ENCODE assay signal across 8 mouse cellular contexts in the genomic region with DNA sequence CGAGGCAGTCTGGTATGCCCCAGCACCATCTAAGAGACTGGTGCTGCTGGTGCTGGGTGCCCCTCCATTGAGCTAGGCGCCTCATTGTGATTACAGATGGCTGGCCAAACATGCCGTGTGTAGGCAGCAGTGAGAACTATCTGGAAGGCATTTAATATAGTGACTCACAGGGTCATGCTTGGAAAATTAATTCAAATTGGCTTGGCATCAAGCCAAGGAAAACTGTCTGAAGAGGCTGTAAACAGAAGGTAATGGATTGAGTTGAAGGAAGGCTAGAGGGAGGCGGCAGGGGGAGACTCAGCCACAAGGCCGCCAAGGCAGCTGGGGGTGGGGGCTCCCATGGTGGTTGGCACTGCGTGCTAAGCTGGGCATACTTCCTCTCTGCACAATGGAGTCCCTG. TPM values are rescaled to one million over a fixed set of nuclear protein-coding genes. Genes with fewer than 3 reads are reported as not detected.
DNase-seq lines count a peak whose midpoint lies in the region; ATAC-seq and TF ChIP-seq lines count a peak whose summit lies in the region.

No protein-coding gene starts in this region.

- H3K27me3 ChIP-seq in heart, embryonic 15.5 days = peaks cover 15% of the 10 kb centered on the region
- H3K27me3 ChIP-seq in intestine, embryonic 16.5 days (replicated peaks; ENCODE audit: control insufficient read depth, insufficient read depth, low read length) = no peaks in the 10 kb centered on the region
- H3K27me3 ChIP-seq in midbrain, embryonic 15.5 days (replicated peaks) = no peaks in the 10 kb centered on the region
- no peaks in the 10 kb centered on the region for H3K27me3 ChIP-seq in heart, adult 2 months (ENCODE audit: control insufficient read depth, insufficient read depth, low read length)

- no peak for TF ChIP-seq EP300 in heart, adult 2 months (IDR thresholded peaks at IDR 0.05; ENCODE audit: insufficient read depth, low read depth, low read length)

- H3K4me1 ChIP-seq in heart, embryonic 15.5 days (replicated peaks) = 0 out of 2 replicates have a peak, but pooled peaks cover 9% of the 10 kb centered on the region
- H3K4me1 ChIP-seq in intestine, embryonic 16.5 days (ENCODE audit: control insufficient read depth, insufficient read depth, low read length) = no peaks in the 10 kb centered on the region
- H3K4me1 ChIP-seq in midbrain, embryonic 15.5 days = 0 out of 2 replicates have a peak, but pooled peaks cover 3% of the 10 kb centered on the region
- H3K4me1 ChIP-seq in heart, adult 2 months (ENCODE audit: control insufficient read depth, insufficient read depth, low read length) = no peaks in the 10 kb centered on the region

- no peak overlapping the region for H3K4me2 ChIP-seq in heart, embryonic 15.5 days
- H3K4me2 ChIP-seq in intestine, embryonic 16.5 days (ENCODE audit: low read depth, low read length) = no peak overlapping the region
- no peak overlapping the region for H3K4me2 ChIP-seq in midbrain, embryonic 15.5 days

- no peak overlapping the region for H3K9ac ChIP-seq in heart, embryonic 15.5 days
- no peak overlapping the region for H3K9ac ChIP-seq in intestine, embryonic 16.5 days (ENCODE audit: low read depth, low read length)
- no peak overlapping the region for H3K9ac ChIP-seq in midbrain, embryonic 15.5 days
- H3K9ac ChIP-seq in heart, adult 2 months (ENCODE audit: low read depth, low read length) = no peak overlapping the region

- H3K27ac ChIP-seq in heart, embryonic 15.5 days = no peak overlapping the region
- no peak overlapping the region for H3K27ac ChIP-seq in intestine, embryonic 16.5 days (ENCODE audit: low read length)
- peak overlapping the region; percentile 51; the same call in 1 of the 2 replicates for H3K27ac ChIP-seq in midbrain, embryonic 15.5 days
- H3K27ac ChIP-seq in heart, adult 2 months = no peak overlapping the region

- H3K4me3 ChIP-seq in heart, embryonic 15.5 days = no peak overlapping the region
- no peak overlapping the region for H3K4me3 ChIP-seq in intestine, embryonic 16.5 days (ENCODE audit: low read length)
- H3K4me3 ChIP-seq in midbrain, embryonic 15.5 days = no peak overlapping the region
- no peak overlapping the region for H3K4me3 ChIP-seq in heart, adult 2 months

- no peaks in the 10 kb centered on the region for H3K79me2 ChIP-seq in heart, adult 2 months (replicated peaks; ENCODE audit: control insufficient read depth, insufficient read depth, low read length)

- no peak for TF ChIP-seq CTCF in heart, adult 2 months (IDR thresholded peaks at IDR 0.05)

- no peaks in the 10 kb centered on the region for H3K9me3 ChIP-seq in heart, embryonic 15.5 days (replicated peaks)
- no peaks in the 10 kb centered on the region for H3K9me3 ChIP-seq in intestine, embryonic 16.5 days (ENCODE audit: control insufficient read depth, low read length)
- H3K9me3 ChIP-seq in midbrain, embryonic 15.5 days = no peaks in the 10 kb centered on the region

- intact Hi-C loops in heart, postnatal 36 days (cut with DNase I) = no loop called here
- intact Hi-C loops in heart, adult 2 months (cut with DNase I) = no loop called here

- no peak for TF ChIP-seq POLR2A in heart, adult 2 months (IDR thresholded peaks at IDR 0.05; ENCODE audit: insufficient read depth, low read depth, low read length)

- ATAC-seq in heart, embryonic 15.5 days (replicated peaks; ENCODE audit: insufficient number of reproducible peaks, insufficient read depth, low FRiP score, low read depth) = 0 out of 2 replicates have a peak, but pooled peaks have one; percentile 31
- peak; percentile 62 for ATAC-seq in intestine, embryonic 16.5 days
- peak; percentile 93 for ATAC-seq in midbrain, embryonic 15.5 days (replicated peaks)

- no peaks in the 10 kb centered on the region for H3K36me3 ChIP-seq in heart, embryonic 15.5 days
- no peaks in the 10 kb centered on the region for H3K36me3 ChIP-seq in intestine, embryonic 16.5 days (ENCODE audit: control insufficient read depth, insufficient read depth, low read length)
- no peaks in the 10 kb centered on the region for H3K36me3 ChIP-seq in midbrain, embryonic 15.5 days (replicated peaks)
- no peaks in the 10 kb centered on the region for H3K36me3 ChIP-seq in heart, adult 2 months (ENCODE audit: control insufficient read depth, insufficient read depth, low read length)

- WGBS in heart, embryonic 15.5 days = 42% methylated on average over 6 of the region's 6 CpGs
- WGBS in intestine, embryonic 16.5 days = 38% methylated on average over 6 of the region's 6 CpGs
- WGBS in midbrain, embryonic 15.5 days = 50% methylated on average over 6 of the region's 6 CpGs
- WGBS in heart, adult 2 months = 51% methylated on average over 6 of the region's 6 CpGs

- no peak for DNase-seq in heart, postnatal 36 days
- peak; percentile 28 for DNase-seq in adrenal gland, adult 8-10 months
- no peak for DNase-seq in heart, adult 2 months
- no peak for DNase-seq in natural killer cell, adult 2 months (ENCODE audit: low spot score in 2 of 2)
- no peak for DNase-seq in right cerebral cortex, postnatal 14 days

RNA-seq across cellular contexts. Expression of a gene that starts 27.1 kb away (rescaled TPM):
- polyA plus RNA-seq in heart, embryonic 15.5 days (2015; fragmentation: Nextera tagmentation; extraction: Ambion mirVana) = 155 and 156 TPM in 2 replicates
- 10 to 100 TPM; 75.8 to 76.5 TPM for total RNA-seq in heart, postnatal 36 days (2021)
- 100 to 1,000 TPM; 168 to 275 (median 198) TPM for total RNA-seq in adrenal gland, adult 8-10 months (2022)
- polyA plus RNA-seq in intestine, embryonic 16.5 days (2015; fragmentation: Nextera tagmentation; extraction: Ambion mirVana) = 165 and 205 TPM in 2 replicates
- 533 and 542 TPM in 2 replicates for polyA plus RNA-seq in midbrain, embryonic 15.5 days (2015; fragmentation: Nextera tagmentation; extraction: Ambion mirVana)
- 10 to 100 TPM; 60.9 to 79.4 TPM for total RNA-seq in heart, adult 2 months (2021)
- polyA plus RNA-seq in heart, adult 2 months (2012; rRNA removed) = 23.8 and 35.4 TPM in 2 replicates

RNA-seq across cellular contexts. Expression of a gene that starts 36.0 kb away (rescaled TPM):
- polyA plus RNA-seq in heart, embryonic 15.5 days (2015; fragmentation: Nextera tagmentation; extraction: Ambion mirVana) = 30.1 and 34.5 TPM in 2 replicates
- total RNA-seq in heart, postnatal 36 days (2021) = 10 to 100 TPM; 59.6 to 66.1 TPM
- total RNA-seq in adrenal gland, adult 8-10 months (2022) = 100 to 1,000 TPM in 3 of 4 experiments, 10 to 100 TPM in 1; 98.3 to 127 (median 119) TPM
- 22.0 and 22.6 TPM in 2 replicates for polyA plus RNA-seq in intestine, embryonic 16.5 days (2015; fragmentation: Nextera tagmentation; extraction: Ambion mirVana)
- 81.2 and 84.4 TPM in 2 replicates for polyA plus RNA-seq in midbrain, embryonic 15.5 days (2015; fragmentation: Nextera tagmentation; extraction: Ambion mirVana)
- 10 to 100 TPM; 58.3 to 70.4 TPM for total RNA-seq in heart, adult 2 months (2021)
- 35.9 and 75.4 TPM in 2 replicates for polyA plus RNA-seq in heart, adult 2 months (2012; rRNA removed)

Comparison
In these comparisons a context has a peak if more than half of its experiments do, and no peak if none do; other contexts are left out.
1. ATAC-seq: peak in every context shown above with its lines; median percentile 93 in midbrain, embryonic 15.5 days; 62 in intestine, embryonic 16.5 days; 31 in heart, embryonic 15.5 days.